Mouse (Mus musculus) CH12.LX (cell line): ENCODE measurements around the gene 2200002J24Rik. TPM values are rescaled to one million over a fixed set of nuclear protein-coding genes. Genes with fewer than 3 reads are reported as not detected.
A peak's percentile ranks its signal among the peaks of the same experiment; 100 is the strongest.

ENCODE experiments used
- DNase-seq: peaks from one replicate; pipeline ENCODE4 v3.0.0-alpha.2; 2013; ENCODE audit errors: extremely low read depth
- H3K27ac ChIP-seq: 2 replicates; pipeline ENCODE4 v1.5.1; 2012; ENCODE audit warnings: low read depth, mild to moderate bottlenecking, control low read depth, moderate library complexity; ENCODE audit not compliant: insufficient read depth
- H3K27me3 ChIP-seq: replicated peaks from 2 replicates; pipeline ENCODE3; 2012; ENCODE audit warnings: inconsistent platforms
- H3K36me3 ChIP-seq, 2 experiments: replicated peaks in 1 of 2; 2 replicates each; pipeline versions ENCODE3 to v1.6.1; 2012; ENCODE audit warnings: inconsistent platforms in 1 of 2, low read length in 1 of 2, mild to moderate bottlenecking in 1 of 2, mixed read lengths in 1 of 2, moderate library complexity in 1 of 2; ENCODE audit not compliant: control insufficient read depth in 1 of 2, insufficient read depth in 1 of 2
- H3K4me1 ChIP-seq, 2 experiments: 2 replicates each; pipeline ENCODE4 v1.6.1; 2012; ENCODE audit warnings: inconsistent platforms in 1 of 2, moderate library complexity in 1 of 2; ENCODE audit not compliant: insufficient read depth in 2 of 2, control insufficient read depth in 1 of 2
- H3K4me2 ChIP-seq: 2 replicates; pipeline ENCODE4 v1.6.1; 2012; ENCODE audit warnings: low read depth, mild to moderate bottlenecking, control low read depth; ENCODE audit not compliant: poor library complexity, insufficient read depth, severe bottlenecking
- H3K4me3 ChIP-seq, 3 experiments: fragments of 150-350 bp in 1 of 3; sonication (generic) in 1 of 3; replicated peaks in 1 of 3; 2 replicates each; pipeline versions ENCODE3 to v1.5.1; 2011 to 2012; ENCODE audit warnings: low read depth in 2 of 3, low read length in 2 of 3, mild to moderate bottlenecking in 2 of 3, moderate library complexity in 2 of 3, control low read depth in 1 of 3, improper control_type of control experiment in 1 of 3, inconsistent platforms in 1 of 3, mixed read lengths in 1 of 3; ENCODE audit not compliant: poor library complexity in 1 of 3
- H3K79me2 ChIP-seq: replicated peaks from 2 replicates; pipeline ENCODE4 v1.6.1; 2012; ENCODE audit warnings: mild to moderate bottlenecking, moderate library complexity; ENCODE audit not compliant: control insufficient read depth, poor library complexity, insufficient read depth, severe bottlenecking; ENCODE audit errors: extremely low read depth
- H3K9ac ChIP-seq: 2 replicates; pipeline ENCODE4 v1.6.1; 2012; ENCODE audit warnings: low read depth, mild to moderate bottlenecking, control low read depth, moderate library complexity; ENCODE audit not compliant: insufficient read depth
- H3K9me3 ChIP-seq: replicated peaks from 2 replicates; pipeline ENCODE3; 2012; ENCODE audit warnings: low read length, inconsistent platforms, mixed read lengths
- E2F4 ChIP-seq: IDR thresholded peaks from 2 replicates; pipeline ENCODE4 v1.6.1; 2011; ENCODE audit warnings: low read depth, low read length, improper control_type of control experiment; ENCODE audit not compliant: insufficient replicate concordance
- ELF1 ChIP-seq: IDR thresholded peaks from 2 replicates; pipeline ENCODE4 v1.6.1; 2014; ENCODE audit warnings: low read depth, mild to moderate bottlenecking, inconsistent platforms, low read length, improper control_type of control experiment
- EP300 ChIP-seq: IDR thresholded peaks from 2 replicates; pipeline ENCODE4 v1.6.1; 2011; ENCODE audit warnings: low read length, improper control_type of control experiment
- ETS1 ChIP-seq: conservative IDR thresholded peaks from 2 replicates; pipeline ENCODE4 v1.6.1; 2012; ENCODE audit warnings: low read depth, mild to moderate bottlenecking, inconsistent platforms, low read length, improper control_type of control experiment, moderate library complexity
- HCFC1 ChIP-seq: IDR thresholded peaks from 2 replicates; pipeline ENCODE4 v1.6.1; 2012; ENCODE audit warnings: low read depth, mild to moderate bottlenecking, inconsistent platforms, low read length, improper control_type of control experiment
- IRF4 ChIP-seq: IDR thresholded peaks from 2 replicates; pipeline ENCODE4 v1.6.1; 2014; ENCODE audit warnings: low read depth, mild to moderate bottlenecking, inconsistent platforms, low read length, improper control_type of control experiment
- JUN ChIP-seq: IDR thresholded peaks from 2 replicates; pipeline ENCODE4 v1.6.1; 2011; ENCODE audit warnings: low read depth, mild to moderate bottlenecking, low read length, improper control_type of control experiment, moderate library complexity; ENCODE audit not compliant: insufficient read depth
- JUND ChIP-seq: conservative IDR thresholded peaks from 2 replicates; pipeline ENCODE4 v1.6.1; 2011; ENCODE audit warnings: low read depth, low read length, improper control_type of control experiment
- MEF2A ChIP-seq: IDR thresholded peaks from 2 replicates; pipeline ENCODE4 v1.6.1; 2014; ENCODE audit warnings: low read depth, mild to moderate bottlenecking, inconsistent platforms, low read length, improper control_type of control experiment, borderline replicate concordance
- MXI1 ChIP-seq: IDR thresholded peaks from 2 replicates; pipeline ENCODE4 v1.6.1; 2011; ENCODE audit warnings: mild to moderate bottlenecking, low read depth, low read length, improper control_type of control experiment
- NELFE ChIP-seq: IDR thresholded peaks from 2 replicates; pipeline ENCODE4 v1.6.1; 2011; ENCODE audit warnings: low read depth, low read length, improper control_type of control experiment
- NRF1 ChIP-seq: IDR thresholded peaks from 2 replicates; pipeline ENCODE4 v1.6.1; 2014; ENCODE audit warnings: low read depth, mild to moderate bottlenecking, inconsistent platforms, low read length, improper control_type of control experiment, moderate library complexity
- POLR2A ChIP-seq: IDR thresholded peaks from 2 replicates; pipeline ENCODE4 v1.6.1; 2011; ENCODE audit warnings: low read depth, mild to moderate bottlenecking, improper control_type of control experiment, low read length
- RAD21 ChIP-seq: IDR thresholded peaks from 2 replicates; pipeline ENCODE4 v1.6.1; 2011; ENCODE audit warnings: low read depth, mild to moderate bottlenecking, low read length, improper control_type of control experiment, moderate library complexity
- SIN3A ChIP-seq: IDR thresholded peaks from 2 replicates; pipeline ENCODE4 v1.6.1; 2012; ENCODE audit warnings: low read length, improper control_type of control experiment, inconsistent platforms
- ZNF384 ChIP-seq: IDR thresholded peaks from 2 replicates; pipeline ENCODE4 v1.6.1; 2012; ENCODE audit warnings: low read depth, low read length, improper control_type of control experiment, inconsistent platforms
- dilution Hi-C: fragments of 300-500 bp; cut with MboI; formaldehyde crosslinking; loops from 2 replicates; pipeline ENCODE4 v1.14.3; 2020; ENCODE audit warnings: low sequenced_read_pairs; ENCODE audit not compliant: extremely low pct_unique_long_range_greater_than_20kb, extremely low pct_ligation_motif_present
- in situ Hi-C: fragments of 300-500 bp; cut with MboI; formaldehyde crosslinking; loops from 3 replicates; pipeline ENCODE4 v1.14.3; 2019; ENCODE audit warnings: low sequenced_read_pairs, low pct_ligation_motif_present, low pct_unique_long_range_greater_than_20kb, mixed read lengths
- polyA plus RNA-seq: library from polyadenylated mRNA; unstranded; fragments of >175 nt; gene quantifications from 2 replicates; pipeline ENCODE4 v1.2.1, GENCODE M21; 2012; ENCODE audit warnings: low read depth; ENCODE audit not compliant: insufficient read length
- total RNA-seq, 2 experiments: library from RNA; depleted of rRNA; stranded (reverse); fragments of 300-350 nt in 1 of 2; fragments of >200 nt in 1 of 2; gene quantifications; 2 replicates each; pipeline ENCODE4 v1.2.3; 2012 to 2014

Gene 2200002J24Rik
- total and polyA plus RNA-seq, 3 experiments: 2.9 to 4.0 (median 3.0) TPM

DNA sequence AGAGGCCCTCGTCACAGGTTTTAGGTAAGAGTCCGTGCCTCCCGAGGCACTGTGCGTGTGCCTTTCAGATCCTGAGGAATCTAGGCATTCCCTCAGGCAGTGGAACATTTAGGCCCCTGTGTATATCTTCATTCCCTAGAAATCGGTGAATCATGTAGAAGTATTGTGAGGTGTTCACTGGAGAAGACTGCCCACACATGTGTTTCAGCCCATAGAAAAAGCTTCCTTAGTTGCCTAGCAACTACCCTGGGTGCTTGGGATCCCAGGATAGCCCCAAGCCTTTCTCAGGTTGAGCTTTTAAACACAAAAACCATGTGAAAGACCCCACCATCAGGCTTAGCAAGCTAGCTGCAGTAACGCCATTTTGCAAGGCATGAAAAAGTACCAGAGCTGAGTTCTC is 10.4 kb upstream of the 2200002J24Rik start:
- Histone ChIP-seq H3K79me2 (no peaks in the 10 kb centered on the region), H3K4me2 (no peak overlapping the region), H3K27ac (no peak overlapping the region), H3K4me1 (no peaks in the 10 kb centered on the region), H3K9ac (no peak overlapping the region), H3K36me3 (no peaks in the 10 kb centered on the region), H3K4me3 (no peak overlapping the region), H3K9me3 (no peaks in the 10 kb centered on the region), H3K27me3 (peaks cover 2% of the 10 kb centered on the region)
- TF ChIP-seq HCFC1 (no peak), E2F4 (no peak), NRF1 (no peak), IRF4 (no peak), JUND (no peak), ZNF384 (no peak), ETS1 (no peak), MEF2A (no peak), SIN3A (no peak), MXI1 (no peak), JUN (no peak), POLR2A (no peak), RAD21 (no peak)
- in situ Hi-C loops: no loop called here
- no peak for DNase-seq
- dilution Hi-C loops: no loop called here

GRCm38 (mm10) chr7:30698101-30698500 is 625 bp upstream of the 2200002J24Rik start:
- Histone ChIP-seq H3K9me3 (no peaks in the 10 kb centered on the region), H3K4me2 (peak overlapping the region; percentile 94), H3K27me3 (no peaks in the 10 kb centered on the region), H3K4me1 (peaks cover 2 to 21% of the 10 kb centered on the region in 2 experiments; a peak in 3 of 4 replicates), H3K79me2 (no peaks in the 10 kb centered on the region), H3K27ac (no peak overlapping the region), H3K36me3 (no peaks in the 10 kb centered on the region), H3K9ac (peak overlapping the region; percentile 35), H3K4me3 (peak overlapping the region in 1 of 3 experiments; percentile 37)
- TF ChIP-seq HCFC1: no peak
- no peak for TF ChIP-seq JUND
- TF ChIP-seq ETS1: no peak
- peak; percentile 48 for TF ChIP-seq ELF1
- peak; percentile 15; the same call in 1 of the 2 replicates for TF ChIP-seq NELFE
- 0 out of 2 replicates have a peak, but pooled peaks have one; percentile 7 for TF ChIP-seq EP300
- dilution Hi-C loops: no loop called here
- in situ Hi-C loops: no loop called here
- peak; percentile 61 for DNase-seq
